Mouse (Mus musculus) kidney, postnatal 10 days (tissue): ENCODE data around the gene Ripor3.
"Not testable (repeated sequence)": the region's sequence is repeated elsewhere in the genome, so short reads cannot be mapped to it uniquely, and the experiment has no call there.

Experiments used
- DNase-seq: peaks from one replicate; pipeline ENCODE4 v3.0.0; 2021; ENCODE audit warnings: mixed read lengths

The Ripor3 gene

DNA sequence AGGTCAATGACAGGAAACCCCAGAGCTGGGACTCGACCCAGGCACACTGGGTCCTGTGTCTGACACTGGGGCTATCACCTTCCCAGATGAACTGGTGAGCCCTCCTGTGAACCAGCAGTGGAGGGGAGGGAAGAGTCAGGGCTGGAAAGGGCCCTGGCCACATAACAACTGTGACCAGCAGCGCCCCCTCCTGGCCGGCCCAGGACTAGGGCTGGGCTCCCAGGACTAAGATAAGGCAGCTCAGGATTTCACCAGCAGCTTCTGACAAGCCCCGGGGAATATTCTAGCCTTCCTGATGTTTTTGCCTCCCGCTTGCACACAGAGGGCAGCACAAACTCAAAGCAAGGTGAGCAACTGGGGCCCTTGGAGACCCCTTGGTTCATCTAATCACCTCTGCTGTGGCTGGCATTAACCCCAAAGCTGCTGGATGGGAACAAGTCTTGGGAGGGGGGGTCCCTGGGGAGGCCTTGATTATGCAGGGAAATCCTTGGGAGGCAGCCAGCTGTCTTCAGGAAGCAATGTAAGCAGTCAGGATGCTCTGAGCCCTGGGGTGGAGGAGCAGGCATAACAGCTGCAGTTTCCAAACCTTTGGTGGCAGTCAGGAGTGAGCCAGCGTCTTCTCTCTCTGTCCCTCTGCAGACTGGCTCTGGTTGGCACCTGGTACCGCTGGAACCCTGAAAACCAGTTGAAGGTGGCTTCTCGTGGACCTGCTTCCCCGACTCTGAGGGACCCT lies at the start of gene Ripor3:
Gene Ripor3 (minus strand): TSS at position 683 of the 733 bp plus-strand sequence.
- DNase-seq = peak; percentile 88

DNA sequence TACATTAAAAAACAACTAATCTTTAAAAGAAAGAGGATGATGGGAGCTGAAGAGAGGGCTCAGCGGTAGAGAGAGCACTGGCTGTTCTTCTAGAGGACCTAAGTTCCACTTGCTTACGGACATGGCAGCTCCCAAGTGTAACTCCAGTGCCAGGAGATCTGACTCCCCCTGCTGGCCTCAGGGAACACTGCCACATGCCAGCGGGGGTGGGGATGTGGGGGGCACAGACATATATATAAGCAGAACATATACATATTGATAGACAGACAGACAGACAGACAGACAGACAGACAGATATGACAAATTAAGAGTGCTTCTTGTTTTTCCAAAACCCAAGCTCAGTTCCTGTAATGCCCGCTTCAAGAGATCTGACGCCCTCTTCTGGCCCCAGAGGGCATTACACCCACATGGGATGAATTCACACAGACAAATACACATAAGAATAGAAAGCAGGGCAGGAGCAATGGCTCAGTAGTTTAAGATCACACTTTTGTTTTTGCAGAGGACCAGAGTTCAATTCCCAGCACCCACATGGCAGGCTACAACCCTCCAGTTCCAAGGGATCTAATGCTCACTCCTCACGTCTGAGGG lies 48.9 kb upstream of the Ripor3 start:
- no peak for DNase-seq

DNA sequence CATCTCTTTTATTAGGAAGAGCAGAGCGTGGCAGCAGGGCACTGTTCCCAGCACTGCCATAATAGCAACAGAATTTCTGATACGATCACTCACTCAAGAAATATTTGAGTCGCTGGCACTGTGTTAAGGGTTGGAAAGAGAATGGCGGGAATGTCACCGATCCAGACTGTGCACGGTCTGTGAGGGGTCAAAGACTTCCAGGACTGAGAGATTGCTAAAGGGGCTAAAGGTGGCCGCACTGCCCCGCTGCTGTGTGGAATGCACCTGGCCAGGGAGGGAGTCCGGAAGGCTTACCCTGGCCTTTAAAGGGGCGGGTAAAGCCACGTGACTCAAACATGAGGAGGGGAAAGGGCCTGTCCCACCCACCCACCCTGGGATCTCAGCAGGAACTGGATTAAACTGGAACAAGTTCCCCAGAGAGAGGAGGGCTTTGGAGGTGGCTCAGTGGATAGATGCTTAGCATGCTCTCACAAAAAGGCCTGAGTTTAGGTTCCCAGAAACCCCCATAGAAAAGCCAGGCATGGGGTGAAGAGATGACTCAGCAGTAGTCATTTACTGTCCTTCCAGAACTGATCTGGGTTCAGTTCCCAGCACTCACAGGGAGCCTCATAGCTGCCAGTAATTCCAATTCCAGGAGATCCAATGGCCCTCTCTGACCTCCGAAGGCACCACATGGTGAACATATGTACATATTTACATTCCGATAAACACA lies 48.2 kb upstream of the Ripor3 start:
- DNase-seq = peak; percentile 64

DNA sequence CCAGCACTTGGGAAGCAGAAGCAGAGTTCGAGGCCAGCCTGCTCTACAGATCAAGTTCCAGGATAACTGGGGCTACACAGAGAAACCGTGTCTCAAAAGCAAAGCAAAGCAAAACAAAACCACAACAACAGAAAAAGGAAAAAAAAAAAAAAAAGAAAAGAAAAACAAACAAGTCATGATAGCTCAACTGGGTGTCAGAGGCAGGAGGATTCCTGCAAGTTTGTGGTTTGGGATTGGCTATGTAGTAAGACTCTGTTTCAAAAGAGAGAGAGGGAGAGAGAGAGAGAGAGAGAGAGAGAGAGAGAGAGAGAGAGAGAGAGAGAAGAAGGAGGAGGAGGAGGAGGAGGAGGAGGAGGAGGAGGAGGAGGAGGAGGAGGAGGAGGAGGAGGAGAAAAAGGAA lies 47.5 kb upstream of the Ripor3 start:
- DNase-seq = not testable (repeated sequence)

DNA sequence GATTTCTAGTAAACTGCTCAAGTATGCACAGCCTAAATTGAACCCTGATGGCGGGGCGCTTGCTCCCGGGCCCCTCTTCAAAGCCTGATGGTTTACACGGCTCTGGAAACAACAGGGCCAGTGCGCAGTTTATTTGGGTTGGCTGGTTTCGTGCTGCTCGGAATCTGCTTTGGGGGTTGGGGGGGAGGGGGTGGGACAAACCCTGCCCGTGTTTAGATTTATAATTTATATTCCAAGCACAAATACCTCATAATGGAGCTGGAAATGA lies 46.2 kb upstream of the Ripor3 start:
- DNase-seq = no peak

DNA sequence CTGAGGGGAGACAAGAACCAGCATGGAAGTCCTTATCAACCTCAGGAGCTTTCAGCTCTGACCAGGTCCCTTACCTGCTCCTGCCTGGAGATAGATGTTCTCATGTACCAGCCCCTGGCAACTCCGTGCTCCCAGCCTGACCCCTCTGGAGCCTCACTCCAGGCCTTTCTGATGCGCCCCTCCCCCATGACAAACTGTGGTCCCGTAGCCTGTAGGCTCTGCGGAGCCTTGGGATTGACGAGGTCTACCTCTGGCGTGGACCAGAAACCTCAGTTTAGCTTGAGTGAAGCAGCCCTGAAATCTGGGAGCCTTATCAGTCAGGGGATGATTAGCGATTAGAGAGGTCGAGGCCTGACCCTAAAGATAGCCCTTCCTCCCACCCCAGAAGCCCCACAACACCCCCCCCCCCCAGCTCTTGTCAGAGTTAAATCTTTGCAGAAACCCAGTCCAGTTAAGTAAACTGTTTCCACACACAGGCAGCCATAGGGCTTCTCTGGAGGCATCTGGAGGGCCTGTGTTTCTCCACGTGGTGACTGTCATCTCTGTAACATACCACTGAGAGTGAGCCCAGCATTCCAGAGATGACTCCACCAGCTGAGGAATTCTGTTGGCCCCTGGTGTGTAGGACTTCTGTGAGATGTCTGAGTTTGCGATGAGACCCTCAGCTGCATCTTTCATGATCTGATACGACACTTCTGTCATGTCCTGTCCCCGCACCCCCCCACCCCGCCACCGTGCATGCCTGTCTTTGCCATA lies 45.7 kb upstream of the Ripor3 start:
- DNase-seq = peak; percentile 48

DNA sequence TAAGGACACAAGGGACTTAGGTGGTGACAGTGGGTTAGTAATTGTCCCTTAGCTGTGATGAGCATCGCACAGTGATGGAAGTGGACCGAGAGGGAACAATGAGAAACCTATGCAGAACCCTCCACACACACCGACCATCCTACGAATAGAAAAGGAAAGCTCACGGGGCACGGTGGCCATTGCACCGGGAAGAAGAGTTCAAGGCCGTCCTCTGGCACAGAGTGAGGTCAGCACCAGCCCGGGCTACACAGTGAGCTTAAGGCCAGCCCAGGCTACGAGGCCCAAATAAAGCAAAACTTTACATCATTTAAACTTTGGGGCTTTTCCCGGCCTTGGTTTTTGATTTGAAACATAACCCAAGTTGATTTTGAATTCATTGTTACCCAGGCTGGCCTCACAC lies 43.7 kb upstream of the Ripor3 start:
- DNase-seq = no peak

DNA sequence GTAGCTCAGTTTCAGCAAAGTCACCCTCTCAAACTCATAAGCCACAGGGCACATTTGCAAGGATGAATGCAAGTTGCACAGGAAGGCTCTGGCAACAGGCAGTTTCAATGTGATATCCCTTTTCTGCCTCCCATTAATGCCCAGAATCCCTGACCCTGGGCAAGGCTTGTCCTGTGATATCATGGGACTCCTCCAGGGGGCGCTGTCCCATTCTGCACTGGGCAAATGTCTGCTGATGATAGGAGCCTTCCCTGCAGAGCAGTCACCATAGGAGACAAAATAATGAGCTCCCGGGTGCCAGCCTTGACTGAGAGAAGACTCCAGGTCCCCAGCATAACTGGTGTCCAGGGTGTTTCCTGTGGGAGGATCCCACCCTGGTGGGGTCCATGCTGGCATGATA lies 42.3 kb upstream of the Ripor3 start:
- DNase-seq = peak; percentile 77

DNA sequence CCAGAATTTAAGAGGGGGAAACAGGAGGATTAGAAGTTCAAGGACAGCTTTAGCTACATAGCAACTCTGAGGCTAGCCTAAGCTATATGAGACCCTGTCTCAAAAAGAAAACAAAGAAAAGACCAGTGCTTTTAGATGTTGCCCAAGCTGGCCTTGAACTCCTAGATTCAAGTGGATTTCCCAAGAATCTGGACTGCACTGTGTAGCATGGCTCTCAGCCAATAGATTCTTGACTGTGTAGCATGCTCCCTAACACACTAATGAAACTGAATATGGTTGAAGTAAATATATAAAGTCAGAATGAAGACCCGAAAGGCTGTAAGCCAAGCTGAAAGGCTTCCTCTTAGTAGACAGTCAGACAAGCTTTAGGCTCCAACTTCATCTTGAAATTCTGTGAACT lies 41.7 kb upstream of the Ripor3 start:
- no peak for DNase-seq

DNA sequence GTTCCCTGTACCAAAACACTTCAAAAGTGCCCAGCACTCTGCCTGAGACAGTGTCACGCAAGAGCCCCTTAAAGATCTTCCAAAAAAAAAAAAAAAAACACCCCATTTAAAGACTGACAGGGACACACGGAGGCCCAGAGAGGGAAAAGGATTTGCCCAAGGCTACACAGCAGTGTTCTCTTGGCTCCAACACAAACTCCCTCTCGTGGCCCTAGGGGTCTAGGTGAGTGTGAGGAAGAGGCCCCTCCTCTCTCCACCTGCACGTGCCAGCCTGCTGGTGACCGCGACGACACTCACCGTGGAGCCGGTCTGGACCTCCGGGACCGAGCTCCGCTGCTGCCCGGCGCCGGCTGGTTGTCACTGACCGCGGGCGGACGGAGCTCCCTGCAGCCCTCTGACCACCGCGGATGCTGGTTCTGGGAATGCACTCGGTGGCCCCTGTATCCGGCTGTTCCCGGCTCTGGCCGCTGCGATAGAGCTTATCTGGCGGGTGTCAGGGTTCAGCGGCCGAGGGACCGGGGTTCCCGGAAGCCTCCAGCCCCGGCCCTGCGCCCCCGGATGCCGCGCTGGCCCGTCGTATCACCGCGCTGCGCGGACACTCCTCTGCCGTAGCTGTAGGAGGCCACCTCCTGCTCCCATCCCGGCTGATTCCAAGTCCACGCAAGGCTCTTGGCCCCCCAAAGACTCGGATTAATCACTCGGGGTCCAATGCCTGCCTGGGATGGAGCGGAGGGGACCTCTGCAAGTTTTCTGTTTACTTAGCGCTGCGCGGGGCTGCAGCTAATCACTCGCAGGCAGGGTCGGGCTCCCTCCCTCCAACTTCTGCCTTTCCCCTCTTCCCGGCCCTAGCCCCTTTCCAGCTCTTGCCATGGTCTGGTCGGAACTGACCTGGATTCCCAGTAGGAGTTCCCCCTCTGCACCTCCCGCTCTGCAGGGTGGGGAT lies 39.9 kb upstream of the Ripor3 start:
- peak; percentile 85 for DNase-seq

DNA sequence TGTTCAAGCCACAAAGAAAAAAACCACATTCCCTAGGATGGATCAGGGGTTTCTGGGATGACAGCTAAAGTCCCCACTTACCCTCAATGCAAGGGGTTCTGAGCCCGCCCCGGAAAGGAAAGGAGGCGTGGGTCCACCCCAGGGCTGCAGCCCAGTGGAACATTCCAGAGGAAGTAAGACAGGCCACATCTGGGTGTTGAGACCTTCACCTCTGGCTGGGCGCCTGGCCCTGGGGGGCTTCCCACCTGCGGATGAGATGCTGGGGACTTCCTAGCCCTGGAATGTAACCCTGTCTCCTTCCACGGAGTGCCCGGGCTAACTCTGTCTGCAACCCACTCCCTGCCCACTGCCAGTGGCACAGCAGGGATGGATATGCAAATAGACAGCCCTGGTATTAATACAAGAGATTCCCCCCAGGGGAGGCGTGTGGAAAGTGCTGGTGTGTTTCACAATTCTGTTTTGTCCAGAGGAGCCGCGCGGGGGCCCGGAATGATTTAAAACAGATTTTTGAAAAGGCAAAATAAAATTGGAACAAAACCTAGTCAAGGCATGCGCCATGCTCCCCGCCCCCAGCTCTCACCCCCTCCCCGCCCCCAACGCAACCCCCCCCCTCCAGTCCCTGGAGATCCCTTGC lies 38.7 kb upstream of the Ripor3 start:
- peak; percentile 59 for DNase-seq

DNA sequence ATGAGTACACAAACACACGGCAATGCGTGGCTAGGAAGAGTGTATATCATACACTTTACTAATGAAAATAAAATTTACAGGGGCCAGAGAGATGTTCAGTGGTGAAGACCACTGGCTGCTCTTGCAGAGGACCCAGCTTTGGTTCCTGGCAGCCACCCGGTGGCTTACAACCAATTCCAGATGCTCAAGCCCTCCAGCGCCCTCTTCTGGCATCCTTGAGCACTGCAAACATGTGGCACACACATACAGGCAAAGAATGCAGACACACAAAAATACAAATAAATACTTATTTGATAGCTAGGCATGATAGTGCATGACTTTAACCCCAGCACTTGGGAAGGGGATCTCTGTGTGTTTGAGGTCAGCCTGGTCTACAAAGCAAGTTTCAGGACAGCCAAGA lies 36.0 kb upstream of the Ripor3 start:
- DNase-seq = no peak

DNA sequence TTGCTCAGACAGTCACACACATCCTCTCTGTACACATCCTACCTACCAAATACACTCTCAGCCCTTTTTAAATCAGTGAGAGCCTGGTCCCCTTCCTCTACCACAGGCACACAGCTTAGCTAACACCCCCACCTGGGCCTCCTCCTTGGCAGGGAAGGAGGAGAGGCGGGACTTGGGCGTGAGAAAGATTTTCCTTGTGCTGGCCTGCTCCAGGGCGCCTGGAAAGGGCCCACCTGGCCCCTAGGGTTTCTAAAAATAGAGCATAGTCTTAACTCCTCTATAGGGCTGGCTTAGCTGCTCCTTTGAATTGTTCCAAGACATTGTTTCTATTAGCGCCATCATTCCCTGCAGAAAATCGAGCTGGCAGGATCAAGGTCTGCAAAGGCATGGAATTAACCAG lies 35.4 kb upstream of the Ripor3 start:
- peak; percentile 64 for DNase-seq

DNA sequence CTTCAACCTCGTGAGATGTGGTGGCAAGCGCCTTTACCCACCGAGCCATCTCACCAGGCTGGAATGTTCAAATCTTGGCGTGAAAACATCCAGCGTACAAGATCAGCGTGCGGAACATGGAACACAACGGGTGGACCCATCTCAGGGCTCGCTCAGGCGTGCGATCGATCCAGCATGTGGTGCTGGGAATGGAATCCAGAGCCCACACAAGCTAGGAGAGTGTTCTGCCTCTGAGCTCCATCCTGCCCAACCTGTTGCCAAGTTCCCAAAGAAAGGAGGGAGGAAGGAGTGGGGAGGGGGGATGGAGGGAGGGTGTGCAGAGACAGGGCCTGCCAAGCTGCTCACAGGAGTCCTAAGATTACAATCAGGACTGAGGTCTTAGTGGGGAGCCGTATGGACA lies 34.9 kb upstream of the Ripor3 start:
- no peak for DNase-seq

DNA sequence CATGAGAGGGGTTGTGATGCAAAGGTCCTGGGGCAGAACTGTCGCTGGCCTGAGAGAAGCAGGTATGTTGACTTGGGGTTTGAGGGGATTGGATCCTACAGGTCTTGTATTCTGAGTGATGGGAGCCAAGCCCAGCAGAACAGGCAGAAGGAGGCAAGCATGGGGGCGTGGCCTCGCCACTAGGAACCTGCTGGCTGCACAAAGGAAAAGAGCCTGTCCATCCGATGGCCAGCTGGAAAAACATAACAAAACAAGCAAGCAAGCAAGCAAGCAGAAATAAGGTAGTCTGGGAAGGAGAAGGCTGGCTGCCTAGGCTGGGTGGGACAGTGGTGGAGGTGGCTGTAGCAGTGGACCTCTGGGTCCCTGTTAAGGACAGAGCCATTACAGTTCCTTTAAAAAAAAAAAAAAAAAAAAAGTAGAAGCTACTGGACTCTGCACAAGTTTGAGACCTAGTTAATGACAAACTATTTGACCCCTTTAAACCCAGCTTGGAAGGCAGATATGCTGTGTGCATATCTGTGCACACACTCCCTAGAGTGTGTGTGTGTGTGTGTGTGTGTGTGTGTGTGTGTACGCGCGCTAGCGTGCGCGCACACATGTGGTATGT lies 34.4 kb upstream of the Ripor3 start:
- DNase-seq = peak; percentile 73

DNA sequence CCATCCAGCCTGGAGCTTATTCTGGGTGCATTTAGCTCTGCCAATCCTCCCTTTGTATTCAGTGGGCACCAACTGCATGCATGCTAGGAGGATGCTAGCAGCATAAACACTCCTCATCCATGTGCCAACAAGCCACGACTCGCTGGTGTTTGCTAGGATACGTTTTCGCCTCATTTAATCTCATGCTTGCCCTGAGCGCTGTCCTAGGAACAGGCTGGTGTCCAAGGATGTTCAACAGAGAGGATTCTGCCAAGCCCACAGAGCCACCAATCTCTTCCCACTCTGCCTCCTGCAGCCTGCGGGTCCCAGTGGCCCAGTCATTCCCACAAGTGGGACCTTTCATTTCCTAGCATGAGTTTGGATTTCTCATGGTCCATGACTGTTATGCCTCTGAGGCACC lies 31.6 kb upstream of the Ripor3 start:
- no peak for DNase-seq

DNA sequence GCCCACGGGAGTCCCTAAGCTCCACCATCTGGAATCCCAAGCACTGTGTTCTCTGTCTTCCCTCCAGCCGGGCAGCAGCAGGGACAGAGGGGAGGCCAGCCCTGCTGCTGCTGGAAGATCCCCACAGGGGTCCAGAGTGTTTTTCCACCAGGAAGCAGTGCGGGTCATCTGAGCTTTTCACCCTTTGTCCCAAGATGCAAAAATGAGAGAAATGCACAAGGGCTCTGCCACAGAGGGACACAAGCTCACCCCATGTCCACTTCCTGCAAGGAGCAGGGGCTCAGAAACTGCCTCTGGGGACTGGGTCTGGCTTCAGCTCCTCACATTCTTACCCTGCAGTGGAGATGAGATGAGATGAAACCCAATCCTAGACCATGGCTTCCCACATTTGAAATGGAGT lies 30.3 kb upstream of the Ripor3 start:
- no peak for DNase-seq

DNA sequence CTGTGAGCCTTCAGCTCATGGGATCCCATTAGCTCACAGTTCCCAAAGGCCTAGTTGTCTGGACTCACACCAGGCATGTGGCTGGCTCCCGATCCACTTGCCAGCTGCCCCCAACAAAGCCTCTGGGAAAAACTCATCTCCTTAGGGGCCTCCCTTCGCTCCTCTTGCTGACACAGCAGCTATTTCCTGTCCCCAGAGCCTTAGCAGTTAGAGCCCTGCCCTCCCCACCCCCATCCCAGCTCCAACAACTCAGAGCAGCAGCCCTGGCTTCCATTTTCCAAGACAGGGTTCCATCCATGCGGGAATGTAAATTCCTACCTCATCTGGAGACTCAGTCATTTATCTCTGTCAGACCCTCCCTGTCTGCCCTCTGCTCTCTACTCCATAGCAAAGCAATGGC lies 26.6 kb upstream of the Ripor3 start:
- peak; percentile 68 for DNase-seq

DNA sequence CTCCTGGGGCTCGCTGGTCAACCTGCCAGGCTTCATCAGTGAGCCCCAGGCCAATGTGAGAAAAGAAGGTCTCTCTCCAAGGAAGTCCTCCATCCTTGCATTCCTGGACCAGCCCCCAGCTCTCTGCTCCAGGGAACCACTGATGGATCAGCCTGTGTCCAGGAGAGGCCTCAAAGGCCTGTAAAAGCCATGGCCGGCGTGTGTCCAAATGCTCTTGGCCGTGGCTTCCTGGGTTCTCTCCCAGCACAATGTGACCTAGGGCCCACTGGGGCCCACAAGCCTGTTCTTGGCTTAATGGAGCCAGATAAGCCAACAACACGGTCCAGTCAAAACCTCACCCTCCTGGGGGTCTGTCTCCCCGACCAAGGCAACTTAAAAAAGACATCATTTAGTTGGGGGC lies 25.5 kb upstream of the Ripor3 start:
- no peak for DNase-seq

DNA sequence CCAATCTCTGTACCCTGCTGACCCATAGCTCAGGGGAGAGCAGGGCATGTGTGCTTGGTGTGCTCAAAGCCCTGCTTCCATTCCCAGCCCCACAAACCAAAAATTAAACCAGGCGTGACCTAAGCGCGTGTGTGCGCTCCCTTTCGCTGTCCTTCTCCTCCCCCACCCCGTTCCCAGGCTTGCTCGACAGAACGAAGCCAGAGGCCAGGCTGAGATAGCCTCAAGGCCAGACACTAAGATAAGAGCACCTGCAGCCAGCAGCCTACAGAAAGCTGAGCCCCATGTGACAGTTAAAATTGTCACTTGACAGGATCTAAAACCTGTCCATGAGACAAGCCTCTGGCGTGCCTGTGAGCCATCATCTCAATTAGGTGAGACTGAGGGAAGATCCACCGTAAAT lies 23.5 kb upstream of the Ripor3 start:
- no peak for DNase-seq

DNA sequence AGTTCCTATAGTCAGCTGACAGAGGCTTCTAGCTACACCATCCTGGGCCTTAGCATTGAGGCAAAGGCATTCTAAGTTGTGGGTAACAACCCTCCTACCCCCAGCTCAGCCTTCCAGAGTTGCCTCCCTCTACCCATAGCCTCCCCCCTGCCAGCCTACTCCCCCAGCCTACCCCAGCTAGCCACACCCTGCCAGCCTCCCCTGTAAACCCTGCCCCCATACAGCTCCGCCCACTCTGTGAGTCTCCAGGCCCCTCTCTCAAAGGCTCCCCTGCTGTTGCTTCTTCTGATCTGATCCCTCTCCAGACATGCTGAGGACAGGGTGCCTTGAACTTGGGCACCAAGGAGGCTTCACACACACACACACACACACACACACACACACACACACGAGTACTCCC lies 21.4 kb upstream of the Ripor3 start:
- DNase-seq = no peak

DNA sequence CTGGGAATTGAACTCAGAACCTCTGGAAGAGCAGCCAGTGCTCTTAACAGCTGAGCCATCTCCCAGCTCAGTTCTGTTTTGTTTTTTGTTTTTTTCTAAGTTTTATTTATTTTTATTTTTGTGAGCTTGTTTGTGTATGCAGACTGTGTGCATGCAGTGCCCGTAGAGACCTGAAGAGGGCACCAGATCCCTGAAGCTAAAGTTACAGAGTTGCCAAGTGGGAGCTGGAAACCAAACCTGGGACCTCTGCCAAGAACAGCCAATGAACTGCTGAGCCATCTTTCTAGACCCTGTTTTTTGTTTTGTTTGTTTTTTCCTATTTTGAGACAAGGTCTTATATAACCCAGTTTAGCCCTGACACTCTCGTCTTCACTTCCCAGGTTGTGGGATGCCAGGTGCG lies 18.0 kb upstream of the Ripor3 start:
- no peak for DNase-seq
